Mouse (Mus musculus): Measurements from ENCODE around the gene Ccdc36. TPM values are rescaled to one million over a fixed set of nuclear protein-coding genes. Genes with fewer than 3 reads are reported as not detected.

Gene Ccdc36
- total and polyA plus RNA-seq, 3 experiments, result not detected

DNA sequence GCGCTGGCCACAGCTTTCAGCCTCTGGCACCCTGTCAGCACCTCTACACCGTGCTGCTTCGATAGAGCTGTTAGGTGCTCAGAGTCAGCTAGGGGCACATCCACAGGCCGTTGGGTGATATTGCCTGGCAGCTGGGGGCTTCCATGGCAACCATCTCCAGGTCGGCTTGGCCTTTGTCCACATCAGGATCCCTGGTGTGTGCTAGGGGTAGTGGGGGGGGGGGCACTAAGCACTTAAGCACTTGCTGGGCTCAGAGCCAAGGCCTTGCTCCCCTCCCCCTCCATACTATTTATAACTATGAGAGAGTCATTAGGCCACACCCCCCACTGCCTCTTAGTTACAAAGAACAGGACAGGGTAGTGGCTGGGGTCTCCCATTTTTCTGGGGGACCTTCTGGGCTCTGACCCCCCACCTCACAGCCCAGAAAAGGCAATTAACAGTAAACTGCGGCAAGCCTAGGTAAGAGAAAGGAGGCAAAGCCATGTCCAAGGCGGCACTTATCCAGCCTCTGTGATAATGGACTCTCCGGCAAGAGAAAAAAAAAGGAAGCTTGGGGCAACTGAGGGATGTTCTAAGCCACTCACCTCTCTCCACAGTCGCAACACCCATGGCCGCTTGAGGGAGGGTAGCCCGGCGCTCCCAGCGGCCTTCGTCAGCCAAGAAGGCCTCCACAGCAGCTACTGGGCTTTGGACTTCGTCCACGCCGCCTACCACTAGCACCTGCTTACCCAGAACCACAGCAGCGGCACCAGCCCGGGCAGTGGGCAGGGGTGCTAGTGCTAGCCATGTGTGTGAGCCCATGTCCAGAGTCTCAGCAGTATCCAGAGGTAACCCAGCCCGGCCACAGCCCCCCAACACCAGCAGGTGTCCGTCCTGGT, 22.2 kb upstream of the Ccdc36 start (continued):
- TF ChIP-seq POLR2A (IDR thresholded peaks at IDR 0.05; ENCODE audit: control insufficient read depth in 1 of 2, insufficient read depth in 1 of 2, low read depth in 1 of 2, low read length in 2 of 2, poor library complexity in 1 of 2) (no peak; a peak in 1 of 4 replicates), MYC (IDR thresholded peaks at IDR 0.05; ENCODE audit: low read depth, low read length) (no peak), ZMIZ1 (IDR thresholded peaks at IDR 0.05; ENCODE audit: low read depth, low read length) (no peak), NRF1 (IDR thresholded peaks at IDR 0.05; ENCODE audit: insufficient read depth, low read depth, low read length, poor library complexity, severe bottlenecking) (no peak), RAD21 (IDR thresholded peaks at IDR 0.05; ENCODE audit: low read depth, low read length) (no peak), TBP (IDR thresholded peaks at IDR 0.05; ENCODE audit: low read depth, low read length) (peak; percentile 40; the same call in 1 of the 2 replicates), MAZ (IDR thresholded peaks at IDR 0.05; ENCODE audit: low read depth, low read length) (0 out of 2 replicates have a peak, but pooled peaks have one; percentile 44), CTCF (IDR thresholded peaks at IDR 0.05 in 2 of 3, conservative IDR thresholded peaks at IDR 0.05 in 1 of 3; ENCODE audit: control insufficient read depth in 1 of 3, insufficient read depth in 1 of 3, low read depth in 2 of 3, low read length in 3 of 3, poor library complexity in 1 of 3, severe bottlenecking in 1 of 3) (no peak)

DNA sequence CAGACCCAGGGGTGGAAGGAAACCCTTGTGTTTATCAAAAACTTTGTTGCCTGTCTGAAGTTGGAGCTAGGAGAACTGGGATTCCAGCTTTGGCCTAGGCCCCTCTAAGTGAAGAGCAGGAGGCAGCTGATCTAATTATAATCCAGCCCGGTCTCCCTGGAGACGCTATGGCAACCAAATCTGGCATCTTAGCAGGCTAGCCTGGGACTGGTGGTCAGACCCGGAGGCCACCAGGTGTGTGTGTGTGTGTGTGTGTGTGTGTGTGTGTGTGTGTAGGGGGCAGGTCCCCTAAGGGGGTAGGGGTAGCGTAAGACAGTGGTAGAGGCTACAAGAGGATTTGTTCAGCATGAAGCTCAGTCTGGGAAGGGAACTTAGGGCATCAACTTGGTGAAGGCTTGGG, 21.6 kb upstream of the Ccdc36 start:
- peak; percentile 38 for DNase-seq (ENCODE audit: low read depth, low spot score)
- Histone ChIP-seq H3K4me1 (ENCODE audit: control insufficient read depth in 1 of 2, insufficient read depth in 2 of 2, low read length in 2 of 2) (peaks cover 20 to 45% of the 10 kb centered on the region in 2 experiments), H3K27me3 (ENCODE audit: control insufficient read depth in 1 of 2, insufficient read depth in 2 of 2, low read length in 2 of 2) (no peaks in the 10 kb centered on the region), H3K9me3 (replicated peaks; ENCODE audit: insufficient read depth, low read length) (no peaks in the 10 kb centered on the region), H3K36me3 (ENCODE audit: control insufficient read depth in 1 of 2, insufficient read depth in 2 of 2, low read length in 2 of 2) (peaks cover 0 to 20% of the 10 kb centered on the region in 2 experiments; a peak in 2 of 4 replicates), H3K9ac (ENCODE audit: control insufficient read depth, low read depth, low read length, poor library complexity, severe bottlenecking) (peak overlapping the region; percentile 0; the same call in 1 of the 2 replicates), H3K4me3 (ENCODE audit: control insufficient read depth in 1 of 2, insufficient read depth in 1 of 2, low read depth in 2 of 2, low read length in 2 of 2) (peak overlapping the region; percentile 69 to 80; a peak in 1 of 4 replicates), H3K27ac (ENCODE audit: control insufficient read depth, low read depth, low read length) (peak overlapping the region; percentile 5; the same call in 1 of the 2 replicates), H3K79me2 (ENCODE audit: control insufficient read depth, insufficient read depth, low read length, poor library complexity) (peaks cover 5% of the 10 kb centered on the region)
- no peak for TF ChIP-seq MXI1 (IDR thresholded peaks at IDR 0.05; ENCODE audit: low read depth, low read length)

- Histone ChIP-seq H3K79me2 (ENCODE audit: control insufficient read depth, insufficient read depth, low read length, poor library complexity) (0 out of 2 replicates have a peak, but pooled peaks cover under 1% of the 10 kb centered on the region), H3K9ac (ENCODE audit: control insufficient read depth, low read depth, low read length, poor library complexity, severe bottlenecking) (no peak overlapping the region), H3K4me3 (ENCODE audit: control insufficient read depth in 1 of 2, insufficient read depth in 1 of 2, low read depth in 2 of 2, low read length in 2 of 2) (no peak overlapping the region), H3K27me3 (ENCODE audit: control insufficient read depth in 1 of 2, insufficient read depth in 2 of 2, low read length in 2 of 2) (no peaks in the 10 kb centered on the region), H3K36me3 (ENCODE audit: control insufficient read depth in 1 of 2, insufficient read depth in 2 of 2, low read length in 2 of 2) (peaks cover 0 to 6% of the 10 kb centered on the region in 2 experiments; a peak in 2 of 4 replicates), H3K9me3 (replicated peaks; ENCODE audit: insufficient read depth, low read length) (no peaks in the 10 kb centered on the region), H3K27ac (ENCODE audit: control insufficient read depth, low read depth, low read length) (no peak overlapping the region), H3K4me1 (ENCODE audit: control insufficient read depth in 1 of 2, insufficient read depth in 2 of 2, low read length in 2 of 2) (peaks cover 5 to 15% of the 10 kb centered on the region in 2 experiments)
- no peak for TF ChIP-seq CHD2 (IDR thresholded peaks at IDR 0.05; ENCODE audit: low read length)
- no peak for TF ChIP-seq POLR2A (IDR thresholded peaks at IDR 0.05; ENCODE audit: control insufficient read depth in 1 of 2, insufficient read depth in 1 of 2, low read depth in 1 of 2, low read length in 2 of 2, poor library complexity in 1 of 2)
- TF ChIP-seq UBTF (IDR thresholded peaks at IDR 0.05; ENCODE audit: borderline replicate concordance, insufficient read depth, low read depth, low read length), result no peak
- TF ChIP-seq TBP (IDR thresholded peaks at IDR 0.05; ENCODE audit: low read depth, low read length), result no peak
- no peak for TF ChIP-seq BHLHE40 (IDR thresholded peaks at IDR 0.05; ENCODE audit: borderline replicate concordance, low read depth, low read length)
- TF ChIP-seq POLR2AphosphoS2 (IDR thresholded peaks at IDR 0.05; ENCODE audit: low read length), result no peak
- no peak for TF ChIP-seq EP300 (IDR thresholded peaks at IDR 0.05; ENCODE audit: low read depth in 1 of 2, low read length in 2 of 2)
- no peak for TF ChIP-seq HCFC1 (IDR thresholded peaks at IDR 0.05; ENCODE audit: low read depth, low read length)
- TF ChIP-seq ELF1 (IDR thresholded peaks at IDR 0.05; ENCODE audit: low read depth, low read length), result no peak
- no peak for TF ChIP-seq TCF12 (IDR thresholded peaks at IDR 0.05; ENCODE audit: low read depth, low read length)
- no peak for TF ChIP-seq USF2 (IDR thresholded peaks at IDR 0.05; ENCODE audit: borderline replicate concordance in 1 of 2, insufficient read depth in 1 of 2, low read depth in 1 of 2, low read length in 2 of 2)
- TF ChIP-seq SMC3 (IDR thresholded peaks at IDR 0.05; ENCODE audit: low read depth, low read length), result no peak
- no peak for TF ChIP-seq MYB (IDR thresholded peaks at IDR 0.05; ENCODE audit: low read depth, low read length)
- no peak for TF ChIP-seq ZMIZ1 (IDR thresholded peaks at IDR 0.05; ENCODE audit: low read depth, low read length)
- no peak for TF ChIP-seq E2F4 (IDR thresholded peaks at IDR 0.05; ENCODE audit: borderline replicate concordance, low read depth, low read length)
- TF ChIP-seq RCOR1 (IDR thresholded peaks at IDR 0.05; ENCODE audit: low read depth, low read length), result no peak
- no peak for TF ChIP-seq SIN3A (IDR thresholded peaks at IDR 0.05; ENCODE audit: low read length)
- no peak for TF ChIP-seq ZNF384 (IDR thresholded peaks at IDR 0.05; ENCODE audit: low read depth, low read length)
- no peak for TF ChIP-seq MAX (IDR thresholded peaks at IDR 0.05; ENCODE audit: low read length)
- no peak for TF ChIP-seq NELFE (IDR thresholded peaks at IDR 0.05; ENCODE audit: low read depth, low read length)
- no peak for DNase-seq (ENCODE audit: low read depth, low spot score)
Observed at GRCm38 (mm10) chr9:108445125-108445524, 16.8 kb upstream of the Ccdc36 start.
